Mouse (Mus musculus): ENCODE measurements around the gene Plac8.
A peak's percentile ranks its signal among the peaks of the same experiment; 100 is the strongest.

Gene Plac8

GRCm38 (mm10) chr5:100572069-100572468, at the start of gene Plac8:
TSS of gene Plac8 (minus strand) at chr5:100572245.
- DNase-seq, result peak in 1 of 2 experiments; percentile 45

GRCm38 (mm10) chr5:100620952-100621351, 48.9 kb upstream of the Plac8 start:
- no peak for DNase-seq

- no peak for DNase-seq
Measured at GRCm38 (mm10) chr5:100619586-100620275, 47.7 kb upstream of the Plac8 start.

- DNase-seq, result no peak
Measured at GRCm38 (mm10) chr5:100613896-100614768, 42.1 kb upstream of the Plac8 start.

GRCm38 (mm10) chr5:100607868-100608267, 35.8 kb upstream of the Plac8 start:
- no peak for DNase-seq

- peak; percentile 41 to 55 for DNase-seq
Measured at GRCm38 (mm10) chr5:100607090-100607762, 35.2 kb upstream of the Plac8 start.

GRCm38 (mm10) chr5:100605828-100606229, 33.8 kb upstream of the Plac8 start:
- peak; percentile 78 to 82 for DNase-seq

- peak in 1 of 2 experiments; percentile 37 for DNase-seq
Measured at GRCm38 (mm10) chr5:100604061-100604460, 32.0 kb upstream of the Plac8 start.

GRCm38 (mm10) chr5:100601864-100602263, 29.8 kb upstream of the Plac8 start:
- no peak for DNase-seq

GRCm38 (mm10) chr5:100598961-100599463, 27.0 kb upstream of the Plac8 start:
- DNase-seq, result no peak

GRCm38 (mm10) chr5:100597886-100598485, 25.9 kb upstream of the Plac8 start:
- DNase-seq, result peak; percentile 57 to 58

GRCm38 (mm10) chr5:100595999-100596398, 24.0 kb upstream of the Plac8 start:
- DNase-seq, result no peak

GRCm38 (mm10) chr5:100594803-100595467, 22.9 kb upstream of the Plac8 start:
- no peak for DNase-seq

- no peak for DNase-seq
Measured at GRCm38 (mm10) chr5:100590505-100590904, 18.5 kb upstream of the Plac8 start.

GRCm38 (mm10) chr5:100587626-100588025, 15.6 kb upstream of the Plac8 start:
- no peak for DNase-seq

GRCm38 (mm10) chr5:100587136-100587535, 15.1 kb upstream of the Plac8 start:
- DNase-seq, result no peak

- no peak for DNase-seq
Measured at GRCm38 (mm10) chr5:100585657-100586056, 13.6 kb upstream of the Plac8 start.

- DNase-seq, result no peak
Measured at GRCm38 (mm10) chr5:100585206-100585644, 13.2 kb upstream of the Plac8 start.

- DNase-seq, result no peak
Measured at GRCm38 (mm10) chr5:100583066-100583465, 11.0 kb upstream of the Plac8 start.

- no peak for DNase-seq
Measured at GRCm38 (mm10) chr5:100582435-100582826, 10.4 kb upstream of the Plac8 start.

- DNase-seq, result no peak
Measured at GRCm38 (mm10) chr5:100581622-100582434, 9.8 kb upstream of the Plac8 start.

Measured in kidney, postnatal 4 days (tissue).